Comparison of ENCODE assay signal across 24 mouse cellular contexts in genomic region chr17:66218321-66218720, GRCm38 (mm10).
DNase-seq lines count a peak whose midpoint lies in the region; ATAC-seq and TF ChIP-seq lines count a peak whose summit lies in the region.
"Had no signal": no experiment of that assay in that cellular context is flagged by ENCODE, and none has a peak within 500 bp of the region (broad histone marks: within the 10 kb centered on the region; RNA-seq: fewer than 3 reads in every experiment).

No protein-coding gene starts in this region.

- no peak for TF ChIP-seq CTCF in testis, adult 2 months (IDR thresholded peaks at IDR 0.05; ENCODE audit: control insufficient read depth, insufficient read depth, insufficient replicate concordance, low read depth, low read length)

- peak; percentile 50; the same call in 1 of the 2 replicates for TF ChIP-seq POLR2A in testis, adult 2 months (IDR thresholded peaks at IDR 0.05; ENCODE audit: control insufficient read depth, low read depth, low read length)

- peaks cover 3% of the 10 kb centered on the region for H3K27me3 ChIP-seq in megakaryocyte, embryonic 14.5 days (replicated peaks)
- no peaks in the 10 kb centered on the region for H3K27me3 ChIP-seq in testis, adult 2 months (ENCODE audit: control insufficient read depth, insufficient read depth, low read length)
- H3K27me3 ChIP-seq: embryonic facial prominence, embryonic 13.5 days; embryonic facial prominence, embryonic 15.5 days; forebrain, embryonic 12.5 days had no signal

- in situ Hi-C loops in ES-E14 (cut with MboI; ENCODE audit: low sequenced_read_pairs in 2 of 2, unreplicated experiment in 2 of 2) = no loop called here

- no peaks in the 10 kb centered on the region for H3K36me3 ChIP-seq in megakaryocyte, embryonic 14.5 days (replicated peaks; ENCODE audit: low read length)
- no peaks in the 10 kb centered on the region for H3K36me3 ChIP-seq in testis, adult 2 months (ENCODE audit: control insufficient read depth, insufficient read depth, low read length)
- H3K36me3 ChIP-seq in ES-E14 (ENCODE audit: control insufficient read depth, insufficient read depth, low read length, poor library complexity, severe bottlenecking) = no peaks in the 10 kb centered on the region
- H3K36me3 ChIP-seq: embryonic facial prominence, embryonic 13.5 days; embryonic facial prominence, embryonic 15.5 days; forebrain, embryonic 10.5 days; forebrain, embryonic 12.5 days had no signal

- peaks cover 6% of the 10 kb centered on the region; the same call in 1 of the 2 replicates for H3K4me1 ChIP-seq in megakaryocyte, embryonic 14.5 days
- H3K4me1 ChIP-seq in testis, adult 2 months (ENCODE audit: control insufficient read depth, insufficient read depth, low read length) = no peaks in the 10 kb centered on the region
- no peaks in the 10 kb centered on the region for H3K4me1 ChIP-seq in ES-E14 (ENCODE audit: control insufficient read depth in 2 of 2, insufficient read depth in 2 of 2, low read length in 2 of 2, poor library complexity in 1 of 2)
- H3K4me1 ChIP-seq: embryonic facial prominence, embryonic 13.5 days; embryonic facial prominence, embryonic 15.5 days; forebrain, embryonic 12.5 days had no signal

- no peak for ATAC-seq in megakaryocyte, adult 5-6 weeks (ENCODE audit: poor library complexity, severe bottlenecking)
- ATAC-seq in cerebellum, adult (ENCODE audit: insufficient number of reproducible peaks, low FRiP score, low TSS enrichment) = no peak
- ATAC-seq: forebrain, embryonic 14.5 days; forebrain, embryonic 16.5 days had no signal

- peak overlapping the region; percentile 24 for H3K4me3 ChIP-seq in megakaryocyte, embryonic 14.5 days (replicated peaks)
- no peak overlapping the region for H3K4me3 ChIP-seq in testis, adult 2 months (ENCODE audit: control insufficient read depth, low read depth, low read length)
- no peak overlapping the region for H3K4me3 ChIP-seq in ES-E14 (ENCODE audit: insufficient read depth in 1 of 2, low read depth in 1 of 2, low read length in 2 of 2, poor library complexity in 1 of 2, severe bottlenecking in 1 of 2)
- H3K4me3 ChIP-seq: embryonic facial prominence, embryonic 13.5 days; embryonic facial prominence, embryonic 15.5 days; erythroblast, embryonic 14.5 days; forebrain, embryonic 10.5 days; forebrain, embryonic 12.5 days had no signal

- DNase-seq in testis, postnatal 14 days (ENCODE audit: low spot score) = no peak
- DNase-seq in ES-E14 (ENCODE audit: low read depth, low spot score) (no peak), ZHBTc4 (ENCODE audit: low read depth, low spot score) (peak; percentile 54)
- DNase-seq in cerebellum, postnatal 36 days = no peak
- DNase-seq: adrenal gland, adult 2 months; adrenal gland, postnatal 10 days; adrenal gland, postnatal 25 days; cerebellum, adult 11-12 months; cerebellum, adult 2 months; cerebellum, adult 9-10 months; cerebellum, postnatal 10 days; cerebellum, postnatal 25 days; embryo, embryonic 11 days had no signal

- H3K27ac ChIP-seq in testis, adult 2 months (ENCODE audit: control insufficient read depth, insufficient read depth, low read depth, low read length) = peak overlapping the region; percentile 22
- no peak overlapping the region for H3K27ac ChIP-seq in ES-E14 (ENCODE audit: insufficient read depth, low read depth, low read length, poor library complexity, severe bottlenecking)
- H3K27ac ChIP-seq: embryonic facial prominence, embryonic 13.5 days; embryonic facial prominence, embryonic 15.5 days; forebrain, embryonic 10.5 days; forebrain, embryonic 12.5 days had no signal

- H3K9ac ChIP-seq in ES-E14 (ENCODE audit: insufficient read depth, low read depth, low read length, poor library complexity, severe bottlenecking) = no peak overlapping the region
- H3K9ac ChIP-seq: embryonic facial prominence, embryonic 13.5 days; embryonic facial prominence, embryonic 15.5 days; forebrain, embryonic 12.5 days had no signal

- peaks cover 9% of the 10 kb centered on the region for H3K9me3 ChIP-seq in megakaryocyte, embryonic 14.5 days
- H3K9me3 ChIP-seq in ES-E14 (ENCODE audit: control insufficient read depth, insufficient read depth, low read depth, low read length) = no peaks in the 10 kb centered on the region
- H3K9me3 ChIP-seq: embryonic facial prominence, embryonic 13.5 days; embryonic facial prominence, embryonic 15.5 days; forebrain, embryonic 10.5 days; forebrain, embryonic 12.5 days had no signal

TF ChIP-seq in ES-E14, 5 proteins besides CTCF, POLR2A, EP300 and RAD21:
- TF ChIP-seq MAFK (IDR thresholded peaks at IDR 0.05; ENCODE audit: insufficient read depth, low read depth, low read length) = no peak
- TF ChIP-seq CHD2 (IDR thresholded peaks at IDR 0.05; ENCODE audit: low read depth, low read length) = no peak
- TF ChIP-seq ZC3H11A (IDR thresholded peaks at IDR 0.05; ENCODE audit: borderline replicate concordance, low read depth, low read length) = peak; percentile 5; the same call in 1 of the 2 replicates
- TF ChIP-seq HCFC1 (IDR thresholded peaks at IDR 0.05; ENCODE audit: borderline replicate concordance, insufficient read depth, low read length) = no peak
- no peak for TF ChIP-seq ZNF384 (IDR thresholded peaks at IDR 0.05; ENCODE audit: low read depth, low read length)
